Mouse (Mus musculus): Measurements from ENCODE around the gene Iars.

GRCm38 (mm10) chr13:49708311-49708710, 26.4 kb downstream of the Iars start:
- TF ChIP-seq CTCF (IDR thresholded peaks at IDR 0.05; ENCODE audit: borderline replicate concordance, control insufficient read depth, extremely low read depth, insufficient read depth, low read length, poor library complexity): no peak
- no peak for TF ChIP-seq POLR2A (IDR thresholded peaks at IDR 0.05; ENCODE audit: control insufficient read depth, extremely low read depth, insufficient read depth, low read length, poor library complexity)

Data from thymus, adult 2 months (tissue).